Mouse (Mus musculus): ENCODE data around the gene Tcf3. TPM values are rescaled to one million over a fixed set of nuclear protein-coding genes. Genes with fewer than 3 reads are reported as not detected.

The Tcf3 gene
- total RNA-seq, 1 experiment: 90.9 TPM

- in situ Hi-C loops (cut with MboI; ENCODE audit: low sequenced_read_pairs in 2 of 2, unreplicated experiment in 2 of 2): no loop called here
- TF ChIP-seq ZNF384 (IDR thresholded peaks at IDR 0.05; ENCODE audit: low read depth, low read length): no peak
- no peak for TF ChIP-seq HCFC1 (IDR thresholded peaks at IDR 0.05; ENCODE audit: borderline replicate concordance, insufficient read depth, low read length)
- TF ChIP-seq CHD2 (IDR thresholded peaks at IDR 0.05; ENCODE audit: low read depth, low read length): no peak
- no peak for TF ChIP-seq MAFK (IDR thresholded peaks at IDR 0.05; ENCODE audit: insufficient read depth, low read depth, low read length)
- TF ChIP-seq ZC3H11A (IDR thresholded peaks at IDR 0.05; ENCODE audit: borderline replicate concordance, low read depth, low read length): no peak
- peaks cover 41% of the 10 kb centered on the region for H3K36me3 ChIP-seq (ENCODE audit: control insufficient read depth, insufficient read depth, low read length, poor library complexity, severe bottlenecking)
- no peak overlapping the region for H3K9ac ChIP-seq (ENCODE audit: insufficient read depth, low read depth, low read length, poor library complexity, severe bottlenecking)
- no peak overlapping the region for H3K27ac ChIP-seq (ENCODE audit: insufficient read depth, low read depth, low read length, poor library complexity, severe bottlenecking)
- peaks cover 2 to 25% of the 10 kb centered on the region in 2 experiments; a peak in 2 of 4 replicates for H3K4me1 ChIP-seq (ENCODE audit: control insufficient read depth in 2 of 2, insufficient read depth in 2 of 2, low read length in 2 of 2, poor library complexity in 1 of 2)
- DNase-seq (ENCODE audit: low read depth, low spot score): no peak
- H3K9me3 ChIP-seq (ENCODE audit: control insufficient read depth, insufficient read depth, low read depth, low read length): no peaks in the 10 kb centered on the region
- no peak overlapping the region for H3K4me3 ChIP-seq (ENCODE audit: insufficient read depth in 1 of 2, low read depth in 1 of 2, low read length in 2 of 2, poor library complexity in 1 of 2, severe bottlenecking in 1 of 2)
Observed at GRCm38 (mm10) chr10:80390697-80391096, 42.8 kb downstream of the Tcf3 start.

- H3K9ac ChIP-seq (ENCODE audit: insufficient read depth, low read depth, low read length, poor library complexity, severe bottlenecking): no peak overlapping the region
- in situ Hi-C loops (cut with MboI; ENCODE audit: low sequenced_read_pairs in 2 of 2, unreplicated experiment in 2 of 2): no loop called here
- no peaks in the 10 kb centered on the region for H3K9me3 ChIP-seq (ENCODE audit: control insufficient read depth, insufficient read depth, low read depth, low read length)
- no peak overlapping the region for H3K4me3 ChIP-seq (ENCODE audit: insufficient read depth in 1 of 2, low read depth in 1 of 2, low read length in 2 of 2, poor library complexity in 1 of 2, severe bottlenecking in 1 of 2)
- H3K4me1 ChIP-seq (ENCODE audit: control insufficient read depth in 2 of 2, insufficient read depth in 2 of 2, low read length in 2 of 2, poor library complexity in 1 of 2): peaks cover 5 to 29% of the 10 kb centered on the region in 2 experiments; a peak in 2 of 4 replicates
- peaks cover 38% of the 10 kb centered on the region for H3K36me3 ChIP-seq (ENCODE audit: control insufficient read depth, insufficient read depth, low read length, poor library complexity, severe bottlenecking)
- no peak for DNase-seq (ENCODE audit: low read depth, low spot score)
- no peak for TF ChIP-seq HCFC1 (IDR thresholded peaks at IDR 0.05; ENCODE audit: borderline replicate concordance, insufficient read depth, low read length)
- TF ChIP-seq CHD2 (IDR thresholded peaks at IDR 0.05; ENCODE audit: low read depth, low read length): no peak
- no peak for TF ChIP-seq MAFK (IDR thresholded peaks at IDR 0.05; ENCODE audit: insufficient read depth, low read depth, low read length)
- TF ChIP-seq ZC3H11A (IDR thresholded peaks at IDR 0.05; ENCODE audit: borderline replicate concordance, low read depth, low read length): no peak
- TF ChIP-seq ZNF384 (IDR thresholded peaks at IDR 0.05; ENCODE audit: low read depth, low read length): no peak
- no peak overlapping the region for H3K27ac ChIP-seq (ENCODE audit: insufficient read depth, low read depth, low read length, poor library complexity, severe bottlenecking)
Observed at GRCm38 (mm10) chr10:80389185-80389708, 44.2 kb downstream of the Tcf3 start.

- Histone ChIP-seq H3K4me1 (ENCODE audit: control insufficient read depth in 2 of 2, insufficient read depth in 2 of 2, low read length in 2 of 2, poor library complexity in 1 of 2) (peaks cover 5 to 29% of the 10 kb centered on the region in 2 experiments; a peak in 2 of 4 replicates), H3K9me3 (ENCODE audit: control insufficient read depth, insufficient read depth, low read depth, low read length) (no peaks in the 10 kb centered on the region), H3K36me3 (ENCODE audit: control insufficient read depth, insufficient read depth, low read length, poor library complexity, severe bottlenecking) (peaks cover 33% of the 10 kb centered on the region), H3K27ac (ENCODE audit: insufficient read depth, low read depth, low read length, poor library complexity, severe bottlenecking) (no peak overlapping the region), H3K9ac (ENCODE audit: insufficient read depth, low read depth, low read length, poor library complexity, severe bottlenecking) (peak overlapping the region; percentile 89; the same call in 1 of the 2 replicates), H3K4me3 (ENCODE audit: insufficient read depth in 1 of 2, low read depth in 1 of 2, low read length in 2 of 2, poor library complexity in 1 of 2, severe bottlenecking in 1 of 2) (no peak overlapping the region)
- in situ Hi-C loops (cut with MboI; ENCODE audit: low sequenced_read_pairs in 2 of 2, unreplicated experiment in 2 of 2): no loop called here
- TF ChIP-seq ZNF384 (IDR thresholded peaks at IDR 0.05; ENCODE audit: low read depth, low read length): no peak
- no peak for TF ChIP-seq ZC3H11A (IDR thresholded peaks at IDR 0.05; ENCODE audit: borderline replicate concordance, low read depth, low read length)
- TF ChIP-seq HCFC1 (IDR thresholded peaks at IDR 0.05; ENCODE audit: borderline replicate concordance, insufficient read depth, low read length): no peak
- no peak for TF ChIP-seq MAFK (IDR thresholded peaks at IDR 0.05; ENCODE audit: insufficient read depth, low read depth, low read length)
- TF ChIP-seq CHD2 (IDR thresholded peaks at IDR 0.05; ENCODE audit: low read depth, low read length): no peak
- DNase-seq (ENCODE audit: low read depth, low spot score): no peak
Observed at GRCm38 (mm10) chr10:80388731-80389130, 44.7 kb downstream of the Tcf3 start.

GRCm38 (mm10) chr10:80387522-80387959, 45.9 kb downstream of the Tcf3 start, which contains the start of gene Mex3d:
Gene Mex3d (minus strand): TSS chr10:80387659.
- no peak for DNase-seq (ENCODE audit: low read depth, low spot score)
- Histone ChIP-seq H3K9ac (ENCODE audit: insufficient read depth, low read depth, low read length, poor library complexity, severe bottlenecking) (peak within 1 kb of the TSS; percentile 89), H3K4me3 (ENCODE audit: insufficient read depth in 1 of 2, low read depth in 1 of 2, low read length in 2 of 2, poor library complexity in 1 of 2, severe bottlenecking in 1 of 2) (peak within 1 kb of the TSS; percentile 79 to 83), H3K4me1 (ENCODE audit: control insufficient read depth in 2 of 2, insufficient read depth in 2 of 2, low read length in 2 of 2, poor library complexity in 1 of 2) (peaks cover 5 to 31% of the 10 kb centered on the region in 2 experiments; a peak in 2 of 4 replicates), H3K36me3 (ENCODE audit: control insufficient read depth, insufficient read depth, low read length, poor library complexity, severe bottlenecking) (peaks cover 21% of the 10 kb centered on the region), H3K9me3 (ENCODE audit: control insufficient read depth, insufficient read depth, low read depth, low read length) (no peaks in the 10 kb centered on the region), H3K27ac (ENCODE audit: insufficient read depth, low read depth, low read length, poor library complexity, severe bottlenecking) (peak within 1 kb of the TSS; percentile 58)
- in situ Hi-C loops (cut with MboI; ENCODE audit: low sequenced_read_pairs in 2 of 2, unreplicated experiment in 2 of 2): no loop called here
- TF ChIP-seq HCFC1 (IDR thresholded peaks at IDR 0.05; ENCODE audit: borderline replicate concordance, insufficient read depth, low read length) (no peak), ZNF384 (IDR thresholded peaks at IDR 0.05; ENCODE audit: low read depth, low read length) (no peak), CHD2 (IDR thresholded peaks at IDR 0.05; ENCODE audit: low read depth, low read length) (no peak), ZC3H11A (IDR thresholded peaks at IDR 0.05; ENCODE audit: borderline replicate concordance, low read depth, low read length) (no peak), MAFK (IDR thresholded peaks at IDR 0.05; ENCODE audit: insufficient read depth, low read depth, low read length) (no peak)
